Mouse (Mus musculus) cerebellum, adult 2 months (tissue): Measurements from ENCODE around the gene Tm7sf3.

Experiments used
- CTCF ChIP-seq: fragments of 200-500 bp; IDR thresholded peaks from 2 replicates; pipeline ENCODE4 v1.5.1; 2011; ENCODE audit warnings: low read depth, mild to moderate bottlenecking, control low read depth, low read length, moderate library complexity, borderline replicate concordance; ENCODE audit not compliant: insufficient read depth
- POLR2A ChIP-seq: fragments of 200-500 bp; IDR thresholded peaks from 2 replicates; pipeline ENCODE4 v1.6.1; 2011; ENCODE audit warnings: low read length, control low read depth, borderline replicate concordance; ENCODE audit not compliant: insufficient read depth

GRCm38 (mm10) chr6:146611385-146611784, 31.2 kb downstream of the Tm7sf3 start:
- no peak for TF ChIP-seq POLR2A
- no peak for TF ChIP-seq CTCF
